9 mouse cellular contexts compared by ENCODE assay signal in the genomic region with DNA sequence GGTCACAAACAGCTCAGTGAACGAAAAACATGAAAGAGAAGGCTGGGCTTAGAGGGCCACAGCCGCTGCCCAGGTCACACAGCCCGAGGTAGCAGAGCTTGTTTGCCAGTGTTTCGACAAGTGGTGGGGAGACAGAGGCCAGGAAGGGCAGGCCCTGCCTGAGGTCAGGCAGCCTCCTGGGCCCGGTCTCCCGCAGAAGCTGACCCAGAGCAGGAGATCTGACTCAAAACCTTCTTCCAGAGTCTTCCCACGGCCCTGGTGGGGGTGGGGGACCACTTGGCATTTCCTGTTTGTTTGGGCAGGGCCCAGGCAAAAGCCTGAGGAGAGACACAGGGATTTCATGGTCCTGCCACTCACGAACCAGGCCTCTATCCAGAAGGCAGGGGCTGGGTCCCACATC. TPM values are rescaled to one million over a fixed set of nuclear protein-coding genes. Genes with fewer than 3 reads are reported as not detected.
A peak's percentile ranks its signal among the peaks of the same experiment; 100 is the strongest.
DNase-seq lines count a peak whose midpoint lies in the region; ATAC-seq and TF ChIP-seq lines count a peak whose summit lies in the region.
"Had no signal": no experiment of that assay in that cellular context is flagged by ENCODE, and none has a peak within 500 bp of the region (broad histone marks: within the 10 kb centered on the region; RNA-seq: fewer than 3 reads in every experiment).

No protein-coding gene starts in this region.

- 43% methylated on average over 8 of the region's 8 CpGs for WGBS in heart, embryonic 15.5 days
- WGBS in limb, embryonic 13.5 days, result 17% methylated on average over 8 of the region's 8 CpGs
- WGBS in stomach, postnatal 0 days, result 30% methylated on average over 8 of the region's 8 CpGs

- no peak for ATAC-seq in heart, embryonic 15.5 days (replicated peaks; ENCODE audit: insufficient number of reproducible peaks, insufficient read depth, low FRiP score, low read depth)
- no peak for ATAC-seq in limb, embryonic 13.5 days (ENCODE audit: low FRiP score, low read depth)
- no peak for ATAC-seq in stomach, postnatal 0 days (ENCODE audit: low FRiP score, low TSS enrichment)

- H3K4me3 ChIP-seq in heart, embryonic 15.5 days, result no peak overlapping the region
- no peak overlapping the region for H3K4me3 ChIP-seq in limb, embryonic 13.5 days
- no peak overlapping the region for H3K4me3 ChIP-seq in stomach, postnatal 0 days (ENCODE audit: low read depth, low read length)

- peak; percentile 59 for DNase-seq in urinary bladder, postnatal 14 days (ENCODE audit: low spot score)
- DNase-seq in urinary bladder, postnatal 10 days (ENCODE audit: low spot score), result no peak
- no peak for DNase-seq in stomach, postnatal 0 days (ENCODE audit: low spot score)
- DNase-seq in right cerebral cortex, postnatal 36 days (ENCODE audit: low spot score in 2 of 2), result no peak
- DNase-seq in layer of hippocampus, adult 18-20 months (ENCODE audit: low spot score in 2 of 2), result no peak
- DNase-seq in frontal cortex, postnatal 25 days (ENCODE audit: low spot score in 2 of 2), result no peak

- no peaks in the 10 kb centered on the region for H3K27me3 ChIP-seq in heart, embryonic 15.5 days
- no peaks in the 10 kb centered on the region for H3K27me3 ChIP-seq in limb, embryonic 13.5 days
- H3K27me3 ChIP-seq in stomach, postnatal 0 days (ENCODE audit: control insufficient read depth, insufficient read depth, low read length), result no peaks in the 10 kb centered on the region

- TF ChIP-seq CTCF in stomach, postnatal 0 days (IDR thresholded peaks at IDR 0.05; ENCODE audit: low read depth), result no peak

- no peaks in the 10 kb centered on the region for H3K36me3 ChIP-seq in heart, embryonic 15.5 days
- no peaks in the 10 kb centered on the region for H3K36me3 ChIP-seq in limb, embryonic 13.5 days
- H3K36me3 ChIP-seq in stomach, postnatal 0 days (ENCODE audit: control insufficient read depth, insufficient read depth, low read length), result no peaks in the 10 kb centered on the region

- H3K27ac ChIP-seq in heart, embryonic 15.5 days, result peak overlapping the region; percentile 16; the same call in 1 of the 2 replicates
- 0 out of 2 replicates have a peak overlapping the region, but pooled peaks have one; percentile 2 for H3K27ac ChIP-seq in limb, embryonic 13.5 days
- peak overlapping the region; percentile 70; the same call in 1 of the 2 replicates for H3K27ac ChIP-seq in stomach, postnatal 0 days (replicated peaks)
- H3K27ac ChIP-seq: macrophage had no signal

- peaks cover 44% of the 10 kb centered on the region for H3K4me1 ChIP-seq in heart, embryonic 15.5 days (replicated peaks)
- peaks cover 59% of the 10 kb centered on the region for H3K4me1 ChIP-seq in limb, embryonic 13.5 days
- 0 out of 2 replicates have a peak, but pooled peaks cover 3% of the 10 kb centered on the region for H3K4me1 ChIP-seq in stomach, postnatal 0 days (replicated peaks; ENCODE audit: control insufficient read depth, insufficient read depth)

- H3K4me2 ChIP-seq in heart, embryonic 15.5 days, result no peak overlapping the region
- no peak overlapping the region for H3K4me2 ChIP-seq in limb, embryonic 13.5 days (replicated peaks)
- no peak overlapping the region for H3K4me2 ChIP-seq in stomach, postnatal 0 days (replicated peaks; ENCODE audit: low read depth)

- H3K9ac ChIP-seq in heart, embryonic 15.5 days, result no peak overlapping the region
- 0 out of 2 replicates have a peak overlapping the region, but pooled peaks have one; percentile 5 for H3K9ac ChIP-seq in limb, embryonic 13.5 days
- peak overlapping the region; percentile 23; the same call in 1 of the 2 replicates for H3K9ac ChIP-seq in stomach, postnatal 0 days (ENCODE audit: low read length)

- no peaks in the 10 kb centered on the region for H3K9me3 ChIP-seq in heart, embryonic 15.5 days (replicated peaks)
- H3K9me3 ChIP-seq in limb, embryonic 13.5 days, result no peaks in the 10 kb centered on the region
- no peaks in the 10 kb centered on the region for H3K9me3 ChIP-seq in stomach, postnatal 0 days (ENCODE audit: control insufficient read depth, low read length)

- no peak for TF ChIP-seq EP300 in stomach, postnatal 0 days (optimal IDR thresholded peaks at IDR 0.05)

RNA-seq across cellular contexts. Expression of a gene that starts 45.9 kb away (rescaled TPM):
- polyA plus RNA-seq in heart, embryonic 15.5 days (2015; fragmentation: Nextera tagmentation; extraction: Ambion mirVana), result 179 and 216 TPM in 2 replicates
- 268 and 284 TPM in 2 replicates for polyA plus RNA-seq in limb, embryonic 13.5 days (2015; fragmentation: Nextera tagmentation; extraction: Ambion mirVana)
- 234 and 253 TPM in 2 replicates for polyA plus RNA-seq in stomach, postnatal 0 days (2015; fragmentation: Nextera tagmentation; extraction: Ambion mirVana)
- 100 to 1,000 TPM; 235 to 247 TPM for total RNA-seq in layer of hippocampus, adult 18-20 months (2021)

RNA-seq across cellular contexts. Expression of a gene that starts 48.0 kb away (rescaled TPM):
- 14.0 and 19.5 TPM in 2 replicates for polyA plus RNA-seq in heart, embryonic 15.5 days (2015; fragmentation: Nextera tagmentation; extraction: Ambion mirVana)
- polyA plus RNA-seq in limb, embryonic 13.5 days (2015; fragmentation: Nextera tagmentation; extraction: Ambion mirVana), result 72.6 and 76.0 TPM in 2 replicates
- 6.9 and 8.3 TPM in 2 replicates for polyA plus RNA-seq in stomach, postnatal 0 days (2015; fragmentation: Nextera tagmentation; extraction: Ambion mirVana)
- under 1 TPM; 0.32 to 0.53 TPM for total RNA-seq in layer of hippocampus, adult 18-20 months (2021)
- polyA plus RNA-seq: macrophage had no signal

Comparison
In these comparisons a context has a peak if more than half of its experiments do, and no peak if none do; other contexts are left out.
1. H3K27ac ChIP-seq: peak in every context shown above with its lines; median percentile 70 in stomach, postnatal 0 days; 16 in heart, embryonic 15.5 days; 2 in limb, embryonic 13.5 days.